Mouse (Mus musculus) cortical plate, adult 2 months (tissue): Measurements from ENCODE around the gene Slc35g3.

ENCODE experiments used
- CTCF ChIP-seq: fragments of 200-500 bp; IDR thresholded peaks from 2 replicates; pipeline ENCODE4 v1.5.1; 2011; ENCODE audit warnings: mild to moderate bottlenecking, control low read depth, low read length; ENCODE audit not compliant: insufficient read depth; ENCODE audit errors: extremely low read depth
- POLR2A ChIP-seq: fragments of 200-500 bp; IDR thresholded peaks from 2 replicates; pipeline ENCODE4 v1.6.1; 2011; ENCODE audit warnings: mild to moderate bottlenecking, low read length, control low read depth; ENCODE audit not compliant: insufficient read depth; ENCODE audit errors: extremely low read depth

GRCm38 (mm10) chr11:69795168-69795982, 33.6 kb upstream of the Slc35g3 start, which contains the start of gene Chrnb1:
- TF ChIP-seq POLR2A (no peak), CTCF (no peak)
